Mouse (Mus musculus) thymus, adult 2 months (tissue): ENCODE data around the gene Dpf3.

Experiments used
- CTCF ChIP-seq: fragments of 200-500 bp; IDR thresholded peaks from 2 replicates; pipeline ENCODE4 v1.5.1; 2012; ENCODE audit warnings: mild to moderate bottlenecking, control low read depth, low read length, moderate library complexity, borderline replicate concordance; ENCODE audit not compliant: control insufficient read depth, poor library complexity, insufficient read depth; ENCODE audit errors: extremely low read depth
- POLR2A ChIP-seq: fragments of 200-500 bp; IDR thresholded peaks from 2 replicates; pipeline ENCODE4 v1.6.1; 2012; ENCODE audit warnings: mild to moderate bottlenecking, low read length, control low read depth, moderate library complexity; ENCODE audit not compliant: control insufficient read depth, poor library complexity, insufficient read depth; ENCODE audit errors: extremely low read depth

DNA sequence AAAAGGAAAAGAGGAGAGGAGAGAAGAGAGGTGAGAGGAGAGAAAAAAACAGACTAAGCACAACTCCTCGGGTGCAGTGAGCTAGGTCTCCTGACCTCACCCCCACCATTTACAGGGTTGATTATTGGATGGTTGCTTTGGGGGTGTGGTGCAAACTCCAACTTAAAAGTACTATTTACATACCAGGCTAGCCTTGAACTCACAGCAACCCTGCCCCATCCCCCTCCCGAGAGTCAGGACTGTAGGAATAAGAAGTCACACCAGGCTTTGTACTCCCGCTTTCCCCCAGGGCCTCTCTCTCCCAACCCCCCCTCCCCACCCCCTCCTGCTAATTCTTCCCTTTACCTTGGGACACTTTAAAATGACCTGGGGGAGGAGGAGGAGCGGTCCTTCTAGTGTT is 8.8 kb upstream of the Dpf3 start:
- no peak for TF ChIP-seq POLR2A
- no peak for TF ChIP-seq CTCF
